Mouse (Mus musculus) olfactory bulb, adult 2 months (tissue): ENCODE measurements at regions not wholly inside any gene's neighbourhood (a gene's known extent, or its start where the extent isn't known, plus 50 kb on each side); places are given as distances from the start of the nearest gene placed in this dataset.

Experiments
- CTCF ChIP-seq: fragments of 200-500 bp; IDR thresholded peaks from 2 replicates; pipeline ENCODE4 v1.5.1; 2012; ENCODE audit warnings: low read depth, mild to moderate bottlenecking, low read length, moderate library complexity; ENCODE audit not compliant: insufficient read depth
- POLR2A ChIP-seq: fragments of 200-500 bp; IDR thresholded peaks from 2 replicates; pipeline ENCODE4 v1.6.1; 2012; ENCODE audit warnings: mild to moderate bottlenecking, low read depth, low read length, moderate library complexity; ENCODE audit not compliant: insufficient read depth

GRCm38 (mm10) chr14:62193371-62193770 lies 99.0 kb upstream of the Rnaseh2b start:
- TF ChIP-seq CTCF (no peak), POLR2A (no peak)
